Comparison of ENCODE assay signal across 8 mouse cellular contexts in genomic region chr12:64966101-64966631, GRCm38 (mm10). TPM values are rescaled to one million over a fixed set of nuclear protein-coding genes. Genes with fewer than 3 reads are reported as not detected.
DNase-seq lines count a peak whose midpoint lies in the region; ATAC-seq and TF ChIP-seq lines count a peak whose summit lies in the region.

No protein-coding gene starts in this region.

- H3K36me3 ChIP-seq in embryonic facial prominence, embryonic 11.5 days (replicated peaks; ENCODE audit: control insufficient read depth, insufficient read depth, low read depth, low read length), result no peaks in the 10 kb centered on the region
- H3K36me3 ChIP-seq in kidney, embryonic 15.5 days, result peaks cover 4% of the 10 kb centered on the region; the same call in 1 of the 2 replicates
- H3K36me3 ChIP-seq in liver, embryonic 12.5 days, result peaks cover 6% of the 10 kb centered on the region; the same call in 1 of the 2 replicates
- H3K36me3 ChIP-seq in myocyte (ENCODE audit: control insufficient read depth, insufficient read depth), result peaks cover 5% of the 10 kb centered on the region

- WGBS in embryonic facial prominence, embryonic 11.5 days, result 0% methylated on average over 44 of the region's 44 CpGs
- WGBS in kidney, embryonic 15.5 days, result under 1% methylated on average over 44 of the region's 44 CpGs
- WGBS in liver, embryonic 12.5 days (ENCODE audit: insufficient replicate concordance), result 2% methylated on average over 44 of the region's 44 CpGs

- no peak for TF ChIP-seq POLR2A in myocyte (IDR thresholded peaks at IDR 0.05; ENCODE audit: insufficient read length, low read depth)

- peak overlapping the region; percentile 43 for H3K27ac ChIP-seq in embryonic facial prominence, embryonic 11.5 days (replicated peaks; ENCODE audit: low read depth, low read length)
- peak overlapping the region; percentile 93 for H3K27ac ChIP-seq in kidney, embryonic 15.5 days
- H3K27ac ChIP-seq in liver, embryonic 12.5 days, result peak overlapping the region; percentile 79

- peak; percentile 19; the same call in 1 of the 2 replicates for ATAC-seq in embryonic facial prominence, embryonic 11.5 days (replicated peaks; ENCODE audit: insufficient number of reproducible peaks, low FRiP score, low TSS enrichment, low read depth)
- ATAC-seq in kidney, embryonic 15.5 days (replicated peaks; ENCODE audit: low FRiP score), result no peak; the same call in 1 of the 2 replicates
- peak; percentile 0; the same call in 1 of the 2 replicates for ATAC-seq in liver, embryonic 12.5 days

- H3K4me2 ChIP-seq in embryonic facial prominence, embryonic 11.5 days (ENCODE audit: low read depth, low read length), result peak overlapping the region; percentile 88
- H3K4me2 ChIP-seq in kidney, embryonic 15.5 days, result peak overlapping the region; percentile 82
- H3K4me2 ChIP-seq in liver, embryonic 12.5 days, result peak overlapping the region; percentile 90
- H3K4me2 ChIP-seq in myocyte (ENCODE audit: low read depth), result peak overlapping the region; percentile 98

- no peaks in the 10 kb centered on the region for H3K9me3 ChIP-seq in embryonic facial prominence, embryonic 11.5 days (replicated peaks; ENCODE audit: control insufficient read depth, low read length)
- H3K9me3 ChIP-seq in kidney, embryonic 15.5 days (replicated peaks), result no peaks in the 10 kb centered on the region
- no peaks in the 10 kb centered on the region for H3K9me3 ChIP-seq in liver, embryonic 12.5 days (replicated peaks)

- peak overlapping the region; percentile 84 for H3K4me3 ChIP-seq in embryonic facial prominence, embryonic 11.5 days (ENCODE audit: low read depth, low read length)
- H3K4me3 ChIP-seq in kidney, embryonic 15.5 days (replicated peaks), result peak overlapping the region; percentile 93
- H3K4me3 ChIP-seq in liver, embryonic 12.5 days, result peak overlapping the region; percentile 84
- peak overlapping the region; percentile 95 for H3K4me3 ChIP-seq in myocyte

- peak overlapping the region; percentile 87 for H3K9ac ChIP-seq in embryonic facial prominence, embryonic 11.5 days (replicated peaks; ENCODE audit: low read length)
- H3K9ac ChIP-seq in kidney, embryonic 15.5 days, result peak overlapping the region; percentile 95
- peak overlapping the region; percentile 86 for H3K9ac ChIP-seq in liver, embryonic 12.5 days

- no peaks in the 10 kb centered on the region for H3K27me3 ChIP-seq in embryonic facial prominence, embryonic 11.5 days (ENCODE audit: control insufficient read depth, insufficient read depth, low read length)
- no peaks in the 10 kb centered on the region for H3K27me3 ChIP-seq in kidney, embryonic 15.5 days
- H3K27me3 ChIP-seq in liver, embryonic 12.5 days (replicated peaks), result no peaks in the 10 kb centered on the region
- no peaks in the 10 kb centered on the region for H3K27me3 ChIP-seq in myocyte (ENCODE audit: control insufficient read depth, insufficient read depth, insufficient read length)

- peak; percentile 20 for DNase-seq in ovary, adult 18-20 months (ENCODE audit: low spot score)
- no peak for DNase-seq in ovary, postnatal 14 days (ENCODE audit: low spot score)
- peak; percentile 42 for DNase-seq in embryonic facial prominence, embryonic 11.5 days (ENCODE audit: low spot score)
- DNase-seq in heart, adult 8-10 months (ENCODE audit: low spot score), result peak; percentile 21
- peak; percentile 9 for DNase-seq in telencephalon, adult 2 months (ENCODE audit: low read depth, low spot score)

- no peaks in the 10 kb centered on the region for H3K4me1 ChIP-seq in embryonic facial prominence, embryonic 11.5 days (ENCODE audit: control insufficient read depth, insufficient read depth, low read length)
- peaks cover 31% of the 10 kb centered on the region for H3K4me1 ChIP-seq in kidney, embryonic 15.5 days
- H3K4me1 ChIP-seq in liver, embryonic 12.5 days, result peaks cover 56% of the 10 kb centered on the region

- peak overlapping the region; percentile 24 for H3ac ChIP-seq in myocyte (ENCODE audit: control insufficient read depth, insufficient read length)

- peaks cover 88% of the 10 kb centered on the region for H3K79me2 ChIP-seq in myocyte (ENCODE audit: control insufficient read depth, insufficient read depth)

TF ChIP-seq in myocyte, 11 proteins besides CTCF, POLR2A, EP300 and RAD21:
- no peak for TF ChIP-seq MAX (IDR thresholded peaks at IDR 0.05; ENCODE audit: low read depth)
- no peak for TF ChIP-seq MYOD1 (IDR thresholded peaks at IDR 0.05; ENCODE audit: control insufficient read depth in 1 of 3, insufficient read length in 2 of 3, low read depth in 2 of 3)
- no peak for TF ChIP-seq USF1 (IDR thresholded peaks at IDR 0.05; ENCODE audit: low read depth)
- TF ChIP-seq TCF12 (IDR thresholded peaks at IDR 0.05; ENCODE audit: insufficient read depth, poor library complexity, severe bottlenecking), result no peak
- no peak for TF ChIP-seq REST (IDR thresholded peaks at IDR 0.05; ENCODE audit: insufficient read depth, insufficient read length)
- TF ChIP-seq TCF3 (IDR thresholded peaks at IDR 0.05; ENCODE audit: insufficient read length, low read depth), result no peak
- TF ChIP-seq CEBPB (IDR thresholded peaks at IDR 0.05; ENCODE audit: insufficient read depth, poor library complexity, severe bottlenecking), result no peak
- TF ChIP-seq E2F4 (IDR thresholded peaks at IDR 0.05; ENCODE audit: insufficient read depth), result no peak
- TF ChIP-seq MYOG (IDR thresholded peaks at IDR 0.05; ENCODE audit: control insufficient read depth in 1 of 3, insufficient read depth in 1 of 3, insufficient read length in 2 of 3, low read depth in 2 of 3), result no peak
- no peak for TF ChIP-seq POLR2AphosphoS2 (IDR thresholded peaks at IDR 0.05; ENCODE audit: insufficient read length, low read depth)
- no peak for TF ChIP-seq SRF (IDR thresholded peaks at IDR 0.05; ENCODE audit: control insufficient read depth, insufficient read length, low read depth)

RNA-seq across cellular contexts. Expression of gene Togaram1, which starts 0.6 kb away (rescaled TPM):
- polyA plus RNA-seq in embryonic facial prominence, embryonic 11.5 days (2014; fragmentation: Nextera tagmentation; extraction: Ambion mirVana), result 25.8 and 28.8 TPM in 2 replicates
- total RNA-seq in heart, adult 8-10 months (2022), result 10 to 100 TPM in 1 of 4 experiments, 1 to 10 TPM in 3; 9.3 to 13.6 (median 9.7) TPM
- 30.2 and 31.3 TPM in 2 replicates for polyA plus RNA-seq in kidney, embryonic 15.5 days (2015; fragmentation: Nextera tagmentation; extraction: Ambion mirVana)
- polyA plus RNA-seq in liver, embryonic 12.5 days (2016; fragmentation: Nextera tagmentation; extraction: Ambion mirVana), result 13.3 and 15.4 TPM in 2 replicates
- 3.5 TPM for polyA plus RNA-seq in myocyte (2012; fragmentation: generic; extraction: Trizol)

RNA-seq across cellular contexts. Expression of gene Klhl28, which starts 0.8 kb away (rescaled TPM):
- 11.0 and 13.4 TPM in 2 replicates for polyA plus RNA-seq in embryonic facial prominence, embryonic 11.5 days (2014; fragmentation: Nextera tagmentation; extraction: Ambion mirVana)
- total RNA-seq in heart, adult 8-10 months (2022), result 10 to 100 TPM in 3 of 4 experiments, 1 to 10 TPM in 1; 8.8 to 14.1 (median 11.0) TPM
- 8.5 and 9.9 TPM in 2 replicates for polyA plus RNA-seq in kidney, embryonic 15.5 days (2015; fragmentation: Nextera tagmentation; extraction: Ambion mirVana)
- polyA plus RNA-seq in liver, embryonic 12.5 days (2016; fragmentation: Nextera tagmentation; extraction: Ambion mirVana), result 3.3 and 4.0 TPM in 2 replicates
- polyA plus RNA-seq in myocyte (2012; fragmentation: generic; extraction: Trizol), result 1.9 TPM

RNA-seq across cellular contexts. Expression of gene Gm527, which starts 48.5 kb away (rescaled TPM):
- polyA plus RNA-seq in embryonic facial prominence, embryonic 11.5 days (2014; fragmentation: Nextera tagmentation; extraction: Ambion mirVana), result 2.8 and 3.2 TPM in 2 replicates
- total RNA-seq in heart, adult 8-10 months (2022), result 1 to 10 TPM; 1.8 to 3.3 (median 2.9) TPM
- polyA plus RNA-seq in kidney, embryonic 15.5 days (2015; fragmentation: Nextera tagmentation; extraction: Ambion mirVana), result 2.0 and 3.9 TPM in 2 replicates
- polyA plus RNA-seq in liver, embryonic 12.5 days (2016; fragmentation: Nextera tagmentation; extraction: Ambion mirVana), result 0.77 and 1.0 TPM in 2 replicates
- 1.8 TPM for polyA plus RNA-seq in myocyte (2012; fragmentation: generic; extraction: Trizol)

Comparison
In these comparisons a context has a peak if more than half of its experiments do, and no peak if none do; other contexts are left out.
1. H3K27ac ChIP-seq: peak in every context shown above with its lines; median percentile 93 in kidney, embryonic 15.5 days; 79 in liver, embryonic 12.5 days; 43 in embryonic facial prominence, embryonic 11.5 days.